Mouse (Mus musculus): Measurements from ENCODE around the gene Lrrtm3. TPM values are rescaled to one million over a fixed set of nuclear protein-coding genes. Genes with fewer than 3 reads are reported as not detected.

Gene Lrrtm3
- polyA plus RNA-seq, 1 experiment from 2014 or later, result 35.9 TPM

GRCm38 (mm10) chr10:63951481-63951880 is 138.6 kb downstream of the Lrrtm3 start:
- Histone ChIP-seq H3K9ac (replicated peaks; ENCODE audit: low read depth, low read length) (no peak overlapping the region), H3K36me3 (ENCODE audit: control insufficient read depth, insufficient read depth) (no peaks in the 10 kb centered on the region), H3K9me3 (ENCODE audit: control insufficient read depth, low read length) (no peaks in the 10 kb centered on the region), H3K27me3 (replicated peaks; ENCODE audit: control insufficient read depth, insufficient read depth, low read length) (no peaks in the 10 kb centered on the region), H3K4me3 (replicated peaks; ENCODE audit: low read length) (no peak overlapping the region), H3K27ac (ENCODE audit: low read length) (no peak overlapping the region), H3K4me2 (ENCODE audit: low read length) (no peak overlapping the region), H3K4me1 (replicated peaks; ENCODE audit: control insufficient read depth, insufficient read depth, low read length) (no peaks in the 10 kb centered on the region)
- no peak for ATAC-seq
- WGBS, result 85% methylated on average over 1 of the region's 1 CpGs

- no peak overlapping the region for H3K4me3 ChIP-seq (replicated peaks; ENCODE audit: low read length)
- no peaks in the 10 kb centered on the region for H3K4me1 ChIP-seq (replicated peaks; ENCODE audit: control insufficient read depth, insufficient read depth, low read length)
- H3K4me2 ChIP-seq (ENCODE audit: low read length), result no peak overlapping the region
- no peaks in the 10 kb centered on the region for H3K36me3 ChIP-seq (ENCODE audit: control insufficient read depth, insufficient read depth)
- no peaks in the 10 kb centered on the region for H3K9me3 ChIP-seq (ENCODE audit: control insufficient read depth, low read length)
- no peak overlapping the region for H3K27ac ChIP-seq (ENCODE audit: low read length)
- ATAC-seq, result no peak
- H3K9ac ChIP-seq (replicated peaks; ENCODE audit: low read depth, low read length), result no peak overlapping the region
- H3K27me3 ChIP-seq (replicated peaks; ENCODE audit: control insufficient read depth, insufficient read depth, low read length), result no peaks in the 10 kb centered on the region
- 51% methylated on average over 8 of the region's 8 CpGs for WGBS
Observed at GRCm38 (mm10) chr10:63950867-63951266, 139.2 kb downstream of the Lrrtm3 start.

GRCm38 (mm10) chr10:63947266-63947665 is 142.8 kb downstream of the Lrrtm3 start:
- Histone ChIP-seq H3K9ac (replicated peaks; ENCODE audit: low read depth, low read length) (no peak overlapping the region), H3K27me3 (replicated peaks; ENCODE audit: control insufficient read depth, insufficient read depth, low read length) (no peaks in the 10 kb centered on the region), H3K9me3 (ENCODE audit: control insufficient read depth, low read length) (no peaks in the 10 kb centered on the region), H3K36me3 (ENCODE audit: control insufficient read depth, insufficient read depth) (no peaks in the 10 kb centered on the region), H3K4me1 (replicated peaks; ENCODE audit: control insufficient read depth, insufficient read depth, low read length) (no peaks in the 10 kb centered on the region), H3K4me2 (ENCODE audit: low read length) (no peak overlapping the region), H3K4me3 (replicated peaks; ENCODE audit: low read length) (no peak overlapping the region), H3K27ac (ENCODE audit: low read length) (no peak overlapping the region)
- 67% methylated on average over 4 of the region's 4 CpGs for WGBS
- ATAC-seq, result no peak

GRCm38 (mm10) chr10:63945534-63945933 is 144.5 kb downstream of the Lrrtm3 start:
- 72% methylated on average over 3 of the region's 3 CpGs for WGBS
- ATAC-seq, result no peak
- Histone ChIP-seq H3K27ac (ENCODE audit: low read length) (no peak overlapping the region), H3K27me3 (replicated peaks; ENCODE audit: control insufficient read depth, insufficient read depth, low read length) (no peaks in the 10 kb centered on the region), H3K36me3 (ENCODE audit: control insufficient read depth, insufficient read depth) (no peaks in the 10 kb centered on the region), H3K4me2 (ENCODE audit: low read length) (no peak overlapping the region), H3K9me3 (ENCODE audit: control insufficient read depth, low read length) (no peaks in the 10 kb centered on the region), H3K4me1 (replicated peaks; ENCODE audit: control insufficient read depth, insufficient read depth, low read length) (peaks cover 3% of the 10 kb centered on the region; the same call in 1 of the 2 replicates), H3K4me3 (replicated peaks; ENCODE audit: low read length) (no peak overlapping the region), H3K9ac (replicated peaks; ENCODE audit: low read depth, low read length) (no peak overlapping the region)

GRCm38 (mm10) chr10:63933946-63934345 is 156.1 kb downstream of the Lrrtm3 start:
- Histone ChIP-seq H3K36me3 (ENCODE audit: control insufficient read depth, insufficient read depth) (no peaks in the 10 kb centered on the region), H3K4me3 (replicated peaks; ENCODE audit: low read length) (no peak overlapping the region), H3K9ac (replicated peaks; ENCODE audit: low read depth, low read length) (no peak overlapping the region), H3K27ac (ENCODE audit: low read length) (no peak overlapping the region), H3K4me1 (replicated peaks; ENCODE audit: control insufficient read depth, insufficient read depth, low read length) (no peaks in the 10 kb centered on the region), H3K4me2 (ENCODE audit: low read length) (no peak overlapping the region), H3K9me3 (ENCODE audit: control insufficient read depth, low read length) (no peaks in the 10 kb centered on the region), H3K27me3 (replicated peaks; ENCODE audit: control insufficient read depth, insufficient read depth, low read length) (no peaks in the 10 kb centered on the region)
- whole genome bisulfite sequencing, result 67% methylated on average over 5 of the region's 5 CpGs
- 0 out of 2 replicates have a peak, but pooled peaks have one; percentile 54 for ATAC-seq

GRCm38 (mm10) chr10:63927334-63927733 is 162.7 kb downstream of the Lrrtm3 start, which contains the start of gene Gm10118:
Gm10118 (minus strand) TSS chr10:63927434.
- no peak for ATAC-seq
- H3K9ac ChIP-seq (replicated peaks; ENCODE audit: low read depth, low read length), result no peak within 1 kb of the TSS

GRCm38 (mm10) chr10:63908878-63909277 is 181.2 kb downstream of the Lrrtm3 start:
- Histone ChIP-seq H3K9ac (replicated peaks; ENCODE audit: low read depth, low read length) (no peak overlapping the region), H3K9me3 (ENCODE audit: control insufficient read depth, low read length) (no peaks in the 10 kb centered on the region), H3K36me3 (ENCODE audit: control insufficient read depth, insufficient read depth) (no peaks in the 10 kb centered on the region), H3K4me3 (replicated peaks; ENCODE audit: low read length) (no peak overlapping the region), H3K27ac (ENCODE audit: low read length) (no peak overlapping the region), H3K27me3 (replicated peaks; ENCODE audit: control insufficient read depth, insufficient read depth, low read length) (no peaks in the 10 kb centered on the region), H3K4me1 (replicated peaks; ENCODE audit: control insufficient read depth, insufficient read depth, low read length) (0 out of 2 replicates have a peak, but pooled peaks cover 3% of the 10 kb centered on the region), H3K4me2 (ENCODE audit: low read length) (no peak overlapping the region)
- ATAC-seq, result no peak

More at GRCm38 (mm10) chr10:63927334-63927733, 162.7 kb downstream of the Lrrtm3 start, which contains the start of gene Gm10118:
- Histone ChIP-seq H3K9me3 (ENCODE audit: control insufficient read depth, low read length) (no peaks in the 10 kb centered on the region), H3K4me3 (replicated peaks; ENCODE audit: low read length) (no peak within 1 kb of the TSS), H3K4me1 (replicated peaks; ENCODE audit: control insufficient read depth, insufficient read depth, low read length) (no peaks in the 10 kb centered on the region), H3K36me3 (ENCODE audit: control insufficient read depth, insufficient read depth) (no peaks in the 10 kb centered on the region), H3K27me3 (replicated peaks; ENCODE audit: control insufficient read depth, insufficient read depth, low read length) (no peaks in the 10 kb centered on the region), H3K4me2 (ENCODE audit: low read length) (no peak within 1 kb of the TSS), H3K27ac (ENCODE audit: low read length) (no peak within 1 kb of the TSS)

- H3K27me3 ChIP-seq (replicated peaks; ENCODE audit: control insufficient read depth, insufficient read depth, low read length), result no peaks in the 10 kb centered on the region
- no peak for ATAC-seq
- no peak overlapping the region for H3K27ac ChIP-seq (ENCODE audit: low read length)
- H3K4me1 ChIP-seq (replicated peaks; ENCODE audit: control insufficient read depth, insufficient read depth, low read length), result 0 out of 2 replicates have a peak, but pooled peaks cover 3% of the 10 kb centered on the region
- H3K9me3 ChIP-seq (ENCODE audit: control insufficient read depth, low read length), result no peaks in the 10 kb centered on the region
- H3K4me3 ChIP-seq (replicated peaks; ENCODE audit: low read length), result no peak overlapping the region
- H3K9ac ChIP-seq (replicated peaks; ENCODE audit: low read depth, low read length), result no peak overlapping the region
- no peak overlapping the region for H3K4me2 ChIP-seq (ENCODE audit: low read length)
- H3K36me3 ChIP-seq (ENCODE audit: control insufficient read depth, insufficient read depth), result no peaks in the 10 kb centered on the region
Observed at GRCm38 (mm10) chr10:63899891-63900290, 190.2 kb downstream of the Lrrtm3 start.

- H3K4me3 ChIP-seq (replicated peaks; ENCODE audit: low read length), result no peak overlapping the region
- WGBS, result 85% methylated on average over 5 of the region's 5 CpGs
- H3K27ac ChIP-seq (ENCODE audit: low read length), result no peak overlapping the region
- no peaks in the 10 kb centered on the region for H3K36me3 ChIP-seq (ENCODE audit: control insufficient read depth, insufficient read depth)
- H3K9ac ChIP-seq (replicated peaks; ENCODE audit: low read depth, low read length), result no peak overlapping the region
- no peaks in the 10 kb centered on the region for H3K4me1 ChIP-seq (replicated peaks; ENCODE audit: control insufficient read depth, insufficient read depth, low read length)
- no peaks in the 10 kb centered on the region for H3K27me3 ChIP-seq (replicated peaks; ENCODE audit: control insufficient read depth, insufficient read depth, low read length)
- H3K9me3 ChIP-seq (ENCODE audit: control insufficient read depth, low read length), result no peaks in the 10 kb centered on the region
- no peak overlapping the region for H3K4me2 ChIP-seq (ENCODE audit: low read length)
- ATAC-seq, result no peak
Observed at GRCm38 (mm10) chr10:63894612-63895011, 195.5 kb downstream of the Lrrtm3 start.

Measured in forebrain, embryonic 16.5 days (tissue).